In genomic region chr12:110399161-110399560, GRCm38 (mm10) we compare ENCODE assay signal across 9 mouse cellular contexts.
"Had no signal": no experiment of that assay in that cellular context is flagged by ENCODE, and none has a peak within 500 bp of the region (broad histone marks: within the 10 kb centered on the region; RNA-seq: fewer than 3 reads in every experiment).

No protein-coding gene starts in this region.

- DNase-seq: thymus, adult 18-20 months had no signal

- H3K9me3 ChIP-seq: midbrain, embryonic 10.5 days; neural tube, embryonic 13.5 days; neural tube, embryonic 15.5 days; stomach, embryonic 15.5 days had no signal

- ATAC-seq: midbrain, embryonic 16.5 days had no signal

- H3K4me3 ChIP-seq: midbrain, embryonic 10.5 days; myocyte; neural tube, embryonic 13.5 days; neural tube, embryonic 15.5 days; stomach, embryonic 15.5 days had no signal

- H3K36me3 ChIP-seq: midbrain, embryonic 10.5 days; neural tube, embryonic 13.5 days; neural tube, embryonic 15.5 days; stomach, embryonic 15.5 days had no signal

- H3K27me3 ChIP-seq: neural tube, embryonic 13.5 days; stomach, embryonic 15.5 days had no signal

- H3K9ac ChIP-seq: liver, embryonic 14.5 days; lung, embryonic 14.5 days; neural tube, embryonic 13.5 days; neural tube, embryonic 15.5 days; stomach, embryonic 15.5 days had no signal

- H3K27ac ChIP-seq: liver, embryonic 14.5 days; midbrain, embryonic 10.5 days; neural tube, embryonic 13.5 days; neural tube, embryonic 15.5 days; stomach, embryonic 15.5 days had no signal

- H3K4me2 ChIP-seq: lung, embryonic 14.5 days; neural tube, embryonic 13.5 days; neural tube, embryonic 15.5 days; stomach, embryonic 15.5 days had no signal

- H3K4me1 ChIP-seq: midbrain, embryonic 10.5 days; neural tube, embryonic 13.5 days; neural tube, embryonic 15.5 days; stomach, embryonic 15.5 days had no signal
